Mouse (Mus musculus): ENCODE data around the gene Nfatc2.
A peak's percentile ranks its signal among the peaks of the same experiment; 100 is the strongest.

The Nfatc2 gene

GRCm38 (mm10) chr2:168577381-168577780 lies 24.1 kb downstream of the Nfatc2 start:
- no peak for DNase-seq

- peak in 1 of 2 experiments; percentile 60 for DNase-seq
Measured at GRCm38 (mm10) chr2:168575834-168576233, 25.6 kb downstream of the Nfatc2 start.

- no peak for DNase-seq
Measured at GRCm38 (mm10) chr2:168574934-168575333, 26.5 kb downstream of the Nfatc2 start.

- DNase-seq, result no peak
Measured at GRCm38 (mm10) chr2:168573866-168574265, 27.6 kb downstream of the Nfatc2 start.

GRCm38 (mm10) chr2:168571241-168571640 lies 30.2 kb downstream of the Nfatc2 start:
- no peak for DNase-seq

- DNase-seq, result peak; percentile 60 to 66
Measured at GRCm38 (mm10) chr2:168565538-168566253, 35.8 kb downstream of the Nfatc2 start.

GRCm38 (mm10) chr2:168563184-168563583 lies 38.3 kb downstream of the Nfatc2 start:
- DNase-seq, result no peak

GRCm38 (mm10) chr2:168557035-168557434 lies 44.4 kb downstream of the Nfatc2 start:
- no peak for DNase-seq

GRCm38 (mm10) chr2:168555897-168556670 lies 45.4 kb downstream of the Nfatc2 start:
- peak in 1 of 2 experiments; percentile 55 for DNase-seq

GRCm38 (mm10) chr2:168553541-168553961 lies 47.9 kb downstream of the Nfatc2 start:
- peak; percentile 52 to 60 for DNase-seq

- DNase-seq, result peak in 1 of 2 experiments; percentile 57
Measured at GRCm38 (mm10) chr2:168552405-168552804, 49.1 kb downstream of the Nfatc2 start.

GRCm38 (mm10) chr2:168551218-168551617 lies 50.2 kb downstream of the Nfatc2 start:
- DNase-seq, result no peak

GRCm38 (mm10) chr2:168549326-168549725 lies 52.1 kb downstream of the Nfatc2 start:
- peak; percentile 55 to 67 for DNase-seq

GRCm38 (mm10) chr2:168548008-168548407 lies 53.4 kb downstream of the Nfatc2 start:
- DNase-seq, result no peak

GRCm38 (mm10) chr2:168545901-168546557 lies 55.4 kb downstream of the Nfatc2 start:
- no peak for DNase-seq

GRCm38 (mm10) chr2:168544102-168544501 lies 57.4 kb downstream of the Nfatc2 start:
- DNase-seq, result peak; percentile 87 to 89

- DNase-seq, result no peak
Measured at GRCm38 (mm10) chr2:168543026-168543425, 58.4 kb downstream of the Nfatc2 start.

GRCm38 (mm10) chr2:168541223-168541622 lies 60.2 kb downstream of the Nfatc2 start:
- DNase-seq, result no peak

GRCm38 (mm10) chr2:168539594-168540222 lies 61.7 kb downstream of the Nfatc2 start:
- no peak for DNase-seq

- no peak for DNase-seq
Measured at GRCm38 (mm10) chr2:168539026-168539425, 62.4 kb downstream of the Nfatc2 start.

- DNase-seq, result no peak
Measured at GRCm38 (mm10) chr2:168532061-168532833, 69.2 kb downstream of the Nfatc2 start.

GRCm38 (mm10) chr2:168528551-168528950 lies 72.9 kb downstream of the Nfatc2 start:
- DNase-seq, result no peak
